ENCODE assay signal across 22 mouse cellular contexts in the genomic region with DNA sequence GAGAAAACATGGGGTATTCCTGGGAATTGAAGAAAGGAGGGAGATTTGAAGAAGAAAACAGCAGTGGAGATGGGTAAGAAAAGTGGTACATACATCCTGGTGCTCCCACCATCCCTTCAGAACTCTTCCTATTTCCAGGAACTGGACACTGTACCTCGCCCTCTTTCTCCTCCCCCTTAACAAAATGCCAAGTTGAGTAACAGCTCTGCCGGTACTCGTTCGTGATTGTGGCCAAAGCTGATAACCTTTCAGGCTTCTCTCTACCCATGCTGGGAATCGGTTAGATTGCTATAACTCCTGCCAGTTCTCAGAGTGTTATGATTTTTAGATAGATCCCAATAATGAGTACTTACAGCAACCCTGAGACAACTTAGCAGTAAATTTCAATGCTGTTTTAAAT. TPM values are rescaled to one million over a fixed set of nuclear protein-coding genes. Genes with fewer than 3 reads are reported as not detected.
A peak's percentile ranks its signal among the peaks of the same experiment; 100 is the strongest.
DNase-seq lines count a peak whose midpoint lies in the region; ATAC-seq and TF ChIP-seq lines count a peak whose summit lies in the region.
"Had no signal": no experiment of that assay in that cellular context is flagged by ENCODE, and none has a peak within 500 bp of the region (broad histone marks: within the 10 kb centered on the region; RNA-seq: fewer than 3 reads in every experiment).

No protein-coding gene starts in this region.

- H3K4me1 ChIP-seq in lung, postnatal 0 days (ENCODE audit: insufficient read depth, low read depth, low read length): 0 out of 2 replicates have a peak, but pooled peaks cover 3% of the 10 kb centered on the region
- H3K4me1 ChIP-seq in kidney, embryonic 15.5 days: no peaks in the 10 kb centered on the region
- H3K4me1 ChIP-seq: embryonic facial prominence, embryonic 12.5 days; embryonic facial prominence, embryonic 15.5 days; hindbrain, embryonic 12.5 days; hindbrain, embryonic 15.5 days had no signal

- 49% methylated on average over 5 of the region's 5 CpGs for WGBS in lung, postnatal 0 days
- 84% methylated on average over 5 of the region's 5 CpGs for WGBS in kidney, embryonic 15.5 days

- DNase-seq in gastrocnemius, adult 2 months: no peak
- no peak for DNase-seq in gastrocnemius, adult 18-20 months (ENCODE audit: low spot score)
- peak; percentile 12 for DNase-seq in lung, postnatal 36 days
- DNase-seq in lung, postnatal 0 days (ENCODE audit: low spot score): no peak
- DNase-seq in layer of hippocampus, adult 9-11 months: no peak
- DNase-seq: adrenal gland, adult 8-10 months; adrenal gland, postnatal 25 days; cerebellum, adult 11 months; cerebellum, adult 2 months; cerebellum, adult 9-11 months; cerebellum, postnatal 25 days; forebrain, postnatal 0 days; gastrocnemius, postnatal 14 days had no signal

- no peak overlapping the region for H3K9ac ChIP-seq in lung, postnatal 0 days (replicated peaks; ENCODE audit: low read depth)
- H3K9ac ChIP-seq in kidney, embryonic 15.5 days: no peak overlapping the region
- H3K9ac ChIP-seq: embryonic facial prominence, embryonic 12.5 days; embryonic facial prominence, embryonic 15.5 days; forebrain, postnatal 0 days; hindbrain, embryonic 12.5 days; hindbrain, embryonic 15.5 days had no signal

- peak overlapping the region; percentile 75 for H3K27ac ChIP-seq in gastrocnemius, adult 2 months
- no peak overlapping the region for H3K27ac ChIP-seq in lung, postnatal 0 days (ENCODE audit: low read length)
- no peak overlapping the region for H3K27ac ChIP-seq in kidney, embryonic 15.5 days
- H3K27ac ChIP-seq: embryonic facial prominence, embryonic 12.5 days; embryonic facial prominence, embryonic 15.5 days; hindbrain, embryonic 12.5 days; hindbrain, embryonic 15.5 days had no signal

- no peaks in the 10 kb centered on the region for H3K9me3 ChIP-seq in lung, postnatal 0 days (ENCODE audit: low read length)
- no peaks in the 10 kb centered on the region for H3K9me3 ChIP-seq in kidney, embryonic 15.5 days (replicated peaks)
- H3K9me3 ChIP-seq: embryonic facial prominence, embryonic 12.5 days; embryonic facial prominence, embryonic 15.5 days; hindbrain, embryonic 12.5 days; hindbrain, embryonic 15.5 days had no signal

- intact Hi-C loops in gastrocnemius, adult 2 months (cut with DNase I): no loop called here

- no peaks in the 10 kb centered on the region for H3K36me3 ChIP-seq in lung, postnatal 0 days (ENCODE audit: insufficient read depth, low read length)
- no peaks in the 10 kb centered on the region for H3K36me3 ChIP-seq in kidney, embryonic 15.5 days
- H3K36me3 ChIP-seq: embryonic facial prominence, embryonic 12.5 days; embryonic facial prominence, embryonic 15.5 days; hindbrain, embryonic 12.5 days; hindbrain, embryonic 15.5 days had no signal

- ATAC-seq in lung, postnatal 0 days: no peak
- peak; percentile 26 for ATAC-seq in megakaryocyte progenitor cell, adult 5-6 weeks (replicated peaks; ENCODE audit: poor library complexity)
- no peak for ATAC-seq in kidney, embryonic 15.5 days (replicated peaks; ENCODE audit: low FRiP score)
- ATAC-seq: forebrain, embryonic 14.5 days; forebrain, postnatal 0 days had no signal

- H3K4me2 ChIP-seq in lung, postnatal 0 days (replicated peaks; ENCODE audit: low read depth, low read length): no peak overlapping the region
- no peak overlapping the region for H3K4me2 ChIP-seq in kidney, embryonic 15.5 days
- H3K4me2 ChIP-seq: embryonic facial prominence, embryonic 12.5 days; embryonic facial prominence, embryonic 15.5 days; heart, embryonic 11.5 days; hindbrain, embryonic 12.5 days; hindbrain, embryonic 15.5 days had no signal

- TF ChIP-seq CTCF in gastrocnemius, adult 2 months (IDR thresholded peaks at IDR 0.05): no peak
- TF ChIP-seq CTCF in lung, postnatal 0 days (IDR thresholded peaks at IDR 0.05): no peak

- no peaks in the 10 kb centered on the region for H3K27me3 ChIP-seq in lung, postnatal 0 days (replicated peaks; ENCODE audit: insufficient read depth, low read length)
- no peaks in the 10 kb centered on the region for H3K27me3 ChIP-seq in kidney, embryonic 15.5 days
- H3K27me3 ChIP-seq: embryonic facial prominence, embryonic 12.5 days; embryonic facial prominence, embryonic 15.5 days; hindbrain, embryonic 12.5 days; hindbrain, embryonic 15.5 days had no signal

- no peak for TF ChIP-seq EP300 in lung, postnatal 0 days (IDR thresholded peaks at IDR 0.05)

- no peak overlapping the region for H3K4me3 ChIP-seq in gastrocnemius, adult 2 months
- H3K4me3 ChIP-seq in lung, postnatal 0 days (ENCODE audit: low read depth, low read length): no peak overlapping the region
- no peak overlapping the region for H3K4me3 ChIP-seq in kidney, embryonic 15.5 days (replicated peaks)
- H3K4me3 ChIP-seq: embryonic facial prominence, embryonic 12.5 days; embryonic facial prominence, embryonic 15.5 days; hindbrain, embryonic 12.5 days; hindbrain, embryonic 15.5 days had no signal

RNA-seq across cellular contexts. Expression of gene Prg4, which starts 7.0 kb away (rescaled TPM):
- 10 to 100 TPM in 1 of 2 experiments, 1 to 10 TPM in 1; 8.7 to 25.2 TPM for total RNA-seq in gastrocnemius, adult 2 months (2021)
- total RNA-seq in gastrocnemius, adult 18-20 months (2021): 10 to 100 TPM in 1 of 2 experiments, 1 to 10 TPM in 1; 8.2 to 19.6 TPM
- 0.51 and 0.69 TPM in 2 replicates for polyA plus RNA-seq in lung, postnatal 0 days (2015; fragmentation: Nextera tagmentation; extraction: Ambion mirVana)
- total RNA-seq in megakaryocyte progenitor cell, adult 5-6 weeks (2015): not detected in 2 replicates
- not detected in 2 replicates for total RNA-seq in megakaryocyte progenitor cell, adult 5-6 weeks (2017)
- polyA plus RNA-seq in kidney, embryonic 15.5 days (2015; fragmentation: Nextera tagmentation; extraction: Ambion mirVana): 0.46 and 0.79 TPM in 2 replicates
- total RNA-seq: hematopoietic stem cell, adult 5-6 weeks had no signal

Comparison
In these comparisons a context has a peak if more than half of its experiments do, and no peak if none do; other contexts are left out.
1. RNA of gene Prg4, which starts 7.0 kb away (total RNA-seq): 8.7 to 25.2 TPM in gastrocnemius, adult 2 months and 8.2 to 19.6 TPM in gastrocnemius, adult 18-20 months; not detected in megakaryocyte progenitor cell, adult 5-6 weeks; every median in the first group is over 4 times any median in the second.